Comparison of ENCODE assay signal across 29 mouse cellular contexts in genomic region chr12:104626054-104626453, GRCm38 (mm10).
"Had no signal": no experiment of that assay in that cellular context is flagged by ENCODE, and none has a peak within 500 bp of the region (broad histone marks: within the 10 kb centered on the region; RNA-seq: fewer than 3 reads in every experiment).

No protein-coding gene starts in this region.

- H3K36me3 ChIP-seq: heart, embryonic 10.5 days; heart, embryonic 12.5 days; hindbrain, embryonic 10.5 days; hindbrain, embryonic 12.5 days; kidney, embryonic 15.5 days; limb, embryonic 12.5 days; liver, embryonic 13.5 days; liver, embryonic 15.5 days had no signal

- H3K9ac ChIP-seq: heart, embryonic 12.5 days; hindbrain, embryonic 12.5 days; hindbrain, embryonic 14.5 days; kidney, embryonic 15.5 days; limb, embryonic 12.5 days; liver, embryonic 13.5 days; liver, embryonic 15.5 days had no signal

- H3K4me3 ChIP-seq: gastrocnemius, adult 2 months; heart, embryonic 10.5 days; heart, embryonic 12.5 days; hindbrain, embryonic 10.5 days; hindbrain, embryonic 12.5 days; kidney, embryonic 15.5 days; limb, embryonic 12.5 days; liver, embryonic 13.5 days; liver, embryonic 15.5 days had no signal

- H3K27me3 ChIP-seq: liver, embryonic 13.5 days; liver, embryonic 15.5 days had no signal

- H3K9me3 ChIP-seq: heart, embryonic 10.5 days; heart, embryonic 12.5 days; hindbrain, embryonic 10.5 days; hindbrain, embryonic 12.5 days; kidney, embryonic 15.5 days; limb, embryonic 12.5 days; liver, embryonic 13.5 days; liver, embryonic 15.5 days had no signal

- H3K4me2 ChIP-seq: heart, embryonic 12.5 days; hindbrain, embryonic 12.5 days; hindbrain, embryonic 14.5 days; kidney, embryonic 15.5 days; limb, embryonic 12.5 days; liver, embryonic 11.5 days; liver, embryonic 13.5 days; liver, embryonic 15.5 days had no signal

- H3K4me1 ChIP-seq: heart, embryonic 10.5 days; heart, embryonic 12.5 days; liver, embryonic 13.5 days; liver, embryonic 15.5 days had no signal

- DNase-seq: gastrocnemius, adult 2 months; gastrocnemius, postnatal 10 days; gastrocnemius, postnatal 25 days; heart, adult 18-20 months; heart, postnatal 10 days; heart, postnatal 4 days; kidney, adult 11 months; kidney, adult 2 months; kidney, adult 9 months; kidney, postnatal 14 days; kidney, postnatal 36 days; layer of hippocampus, adult 9-11 months; layer of hippocampus, postnatal 36 days; left cerebral cortex, postnatal 4 days; liver; liver, embryonic 13.5 days had no signal

- ATAC-seq: hindbrain, embryonic 16.5 days; inflammation-experienced regulatory T-cells, adult 6 months; intestine, embryonic 16.5 days had no signal

- H3K27ac ChIP-seq: gastrocnemius, adult 2 months; heart, embryonic 10.5 days; hindbrain, embryonic 10.5 days; hindbrain, embryonic 12.5 days; hindbrain, embryonic 14.5 days; kidney, embryonic 15.5 days; kidney, postnatal 0 days; limb, embryonic 12.5 days; liver, embryonic 13.5 days; liver, embryonic 15.5 days had no signal
